Mouse (Mus musculus) kidney, postnatal 10 days (tissue): ENCODE results near the gene Tssk1.

Experiments
- DNase-seq: peaks from one replicate; pipeline ENCODE4 v3.0.0; 2021; ENCODE audit warnings: mixed read lengths

Gene Tssk1

GRCm38 (mm10) chr16:17893923-17894322, at the start of gene Tssk1:
Tssk1 (plus strand) TSS chr16:17894223.
- DNase-seq, result no peak

- DNase-seq, result no peak
Measured at GRCm38 (mm10) chr16:17848431-17848830, 45.6 kb upstream of the Tssk1 start.

GRCm38 (mm10) chr16:17848928-17849327, 45.1 kb upstream of the Tssk1 start:
- DNase-seq, result peak; percentile 67

GRCm38 (mm10) chr16:17849486-17849885, 44.5 kb upstream of the Tssk1 start:
- DNase-seq, result no peak

GRCm38 (mm10) chr16:17851331-17851730, 42.7 kb upstream of the Tssk1 start:
- no peak for DNase-seq

- no peak for DNase-seq
Measured at GRCm38 (mm10) chr16:17851860-17852259, 42.2 kb upstream of the Tssk1 start.

GRCm38 (mm10) chr16:17853263-17853662, 40.8 kb upstream of the Tssk1 start:
- no peak for DNase-seq

- DNase-seq, result no peak
Measured at GRCm38 (mm10) chr16:17857157-17857556, 36.9 kb upstream of the Tssk1 start.

GRCm38 (mm10) chr16:17858592-17858991, 35.4 kb upstream of the Tssk1 start:
- DNase-seq, result peak; percentile 54

- no peak for DNase-seq
Measured at GRCm38 (mm10) chr16:17865293-17865692, 28.7 kb upstream of the Tssk1 start.

GRCm38 (mm10) chr16:17865770-17866169, 28.3 kb upstream of the Tssk1 start:
- DNase-seq, result peak; percentile 20

- no peak for DNase-seq
Measured at GRCm38 (mm10) chr16:17871248-17871647, 22.8 kb upstream of the Tssk1 start.

GRCm38 (mm10) chr16:17872995-17873394, 21.0 kb upstream of the Tssk1 start:
- DNase-seq, result no peak

- no peak for DNase-seq
Measured at GRCm38 (mm10) chr16:17875174-17875573, 18.8 kb upstream of the Tssk1 start.

GRCm38 (mm10) chr16:17876096-17876495, 17.9 kb upstream of the Tssk1 start:
- DNase-seq, result no peak

- no peak for DNase-seq
Measured at GRCm38 (mm10) chr16:17879571-17879970, 14.5 kb upstream of the Tssk1 start.

GRCm38 (mm10) chr16:17882196-17882595, 11.8 kb upstream of the Tssk1 start:
- DNase-seq, result no peak

- no peak for DNase-seq
Measured at GRCm38 (mm10) chr16:17884116-17884515, 9.9 kb upstream of the Tssk1 start.

GRCm38 (mm10) chr16:17889689-17890341, 4.2 kb upstream of the Tssk1 start:
- DNase-seq, result no peak

GRCm38 (mm10) chr16:17890342-17890727, 3.7 kb upstream of the Tssk1 start:
- DNase-seq, result no peak

GRCm38 (mm10) chr16:17890917-17891566, 3.0 kb upstream of the Tssk1 start:
- peak; percentile 91 for DNase-seq

- DNase-seq, result peak; percentile 100
Measured at GRCm38 (mm10) chr16:17891567-17891959, 2.5 kb upstream of the Tssk1 start, which contains the start of gene Gm20518. Gm20518 (minus strand) TSS chr16:17891671.

GRCm38 (mm10) chr16:17892606-17893005, 1.4 kb upstream of the Tssk1 start:
- peak; percentile 78 for DNase-seq

- DNase-seq, result no peak
Measured at GRCm38 (mm10) chr16:17896091-17896490, 2.1 kb downstream of the Tssk1 start.

- DNase-seq, result no peak
Measured at GRCm38 (mm10) chr16:17898462-17898861, 4.4 kb downstream of the Tssk1 start, which contains the start of the genes Dgcr2 and Tssk2. Dgcr2 (minus strand) TSS chr16:17898562. Tssk2 (plus strand) TSS chr16:17898637.
